Mouse (Mus musculus): Measurements from ENCODE around the gene Mlph.

GRCm38 (mm10) chr1:90913231-90913630 is 1.7 kb upstream of the Mlph start:
- TF ChIP-seq CTCF (IDR thresholded peaks at IDR 0.05; ENCODE audit: extremely low read depth, insufficient read depth, insufficient read length, insufficient replicate concordance) (no peak), POLR2A (IDR thresholded peaks at IDR 0.05; ENCODE audit: low read depth, low read length) (no peak)

Measured in spleen, adult 2 months (tissue).